Mouse (Mus musculus) c-Kit-positive CD71-negative TER-119-negative erythroid progenitor cells, embryonic 14.5 days (primary cell): ENCODE measurements around the gene Lat.
"Not testable (repeated sequence)": the region's sequence is repeated elsewhere in the genome, so short reads cannot be mapped to it uniquely, and the experiment has no call there.

ENCODE experiments used
- DNase-seq: peaks from one replicate; pipeline ENCODE4 v3.0.0-alpha.2; 2013; ENCODE audit warnings: low read depth

Gene Lat

GRCm38 (mm10) chr7:126369393-126369792 lies at the start of gene Lat:
Gene Lat, minus strand, starts transcription at chr7:126369570.
- peak; percentile 48 for DNase-seq

DNA sequence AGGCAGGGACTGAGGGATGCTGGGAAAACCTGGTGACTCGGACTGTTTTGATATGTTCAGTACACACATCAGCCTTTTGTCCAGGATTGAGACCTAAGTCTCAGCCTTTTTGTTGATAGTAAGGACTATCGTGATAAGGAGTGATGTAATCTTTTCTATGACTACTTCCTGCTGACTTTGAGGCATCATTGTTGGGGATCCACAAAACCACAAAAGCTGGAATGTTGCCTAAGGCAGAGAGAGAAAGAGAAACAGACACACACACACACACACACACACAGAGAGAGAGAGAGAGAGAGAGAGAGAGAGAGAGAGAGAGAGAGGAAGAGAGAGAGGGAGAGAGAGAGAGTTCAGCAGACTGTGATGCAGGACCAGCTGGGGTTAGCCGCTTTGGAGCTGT lies 49.1 kb upstream of the Lat start:
- DNase-seq = no peak

GRCm38 (mm10) chr7:126417606-126418005 lies 48.2 kb upstream of the Lat start:
- no peak for DNase-seq

GRCm38 (mm10) chr7:126417045-126417444 lies 47.7 kb upstream of the Lat start:
- no peak for DNase-seq

DNA sequence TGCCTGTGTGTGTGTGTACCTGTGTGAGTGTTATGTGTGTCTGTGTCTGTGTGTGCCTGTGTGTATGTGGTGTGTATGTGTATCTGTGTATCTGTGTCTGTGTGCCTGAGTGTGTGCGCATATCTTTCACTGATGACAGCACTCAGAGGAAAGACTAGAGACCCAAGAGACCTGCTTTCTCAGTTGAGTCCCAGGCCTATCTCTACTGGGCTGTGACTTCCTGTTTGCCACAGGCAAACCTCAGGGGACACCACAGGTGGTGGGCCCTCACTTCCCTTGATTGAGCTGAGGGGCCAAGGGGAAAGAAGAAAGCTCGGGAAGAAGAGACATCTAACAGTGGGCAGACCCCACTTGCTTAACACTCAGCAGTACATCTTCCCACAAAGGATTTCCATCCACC lies 47.2 kb upstream of the Lat start:
- no peak for DNase-seq

GRCm38 (mm10) chr7:126414725-126415124 lies 45.4 kb upstream of the Lat start, which contains the start of gene Cd19:
Gene Cd19, minus strand, starts transcription at chr7:126414889.
- DNase-seq = no peak

GRCm38 (mm10) chr7:126411061-126411460 lies 41.7 kb upstream of the Lat start:
- no peak for DNase-seq

DNA sequence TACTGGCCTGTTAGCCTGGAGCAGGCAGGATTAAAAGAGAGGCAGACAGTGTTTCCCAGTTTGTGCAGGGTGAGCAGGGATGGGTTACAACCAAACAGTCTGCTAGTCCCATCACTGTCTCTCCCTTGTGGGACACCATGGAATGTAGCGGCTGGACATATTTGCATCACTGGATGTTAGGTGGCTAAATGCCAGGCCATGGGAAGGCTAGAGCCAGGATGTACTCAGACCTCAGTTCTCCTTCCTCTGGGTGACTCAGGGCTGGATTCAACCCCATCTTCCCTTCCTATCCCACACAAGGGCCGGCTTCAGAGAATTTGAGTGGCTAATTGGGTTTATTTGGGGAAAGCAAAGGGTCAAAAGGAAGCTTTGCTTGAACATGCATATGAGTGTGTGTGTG lies 39.3 kb upstream of the Lat start:
- no peak for DNase-seq

DNA sequence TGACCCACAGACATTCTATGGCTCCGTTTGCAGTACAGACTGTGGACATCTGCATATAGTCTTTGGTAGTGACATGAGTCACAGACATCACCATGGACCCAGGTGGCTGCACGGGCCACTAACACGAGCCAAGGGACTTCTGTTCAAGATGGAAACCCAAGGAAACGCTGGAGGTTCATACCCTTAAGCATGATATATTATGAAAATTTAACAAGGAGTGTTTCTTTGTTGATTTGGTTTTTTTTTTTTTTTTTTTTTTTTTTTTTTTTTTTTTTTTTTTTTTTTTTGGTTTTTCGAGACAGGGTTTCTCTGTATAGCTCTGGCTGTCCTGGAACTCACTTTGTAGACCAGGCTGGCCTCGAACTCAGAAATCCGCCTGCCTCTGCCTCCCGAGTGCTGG lies 33.1 kb upstream of the Lat start:
- not testable (repeated sequence) for DNase-seq

GRCm38 (mm10) chr7:126399548-126399947 lies 30.2 kb upstream of the Lat start:
- peak; percentile 90 for DNase-seq

GRCm38 (mm10) chr7:126397822-126398221 lies 28.5 kb upstream of the Lat start:
- DNase-seq = no peak

DNA sequence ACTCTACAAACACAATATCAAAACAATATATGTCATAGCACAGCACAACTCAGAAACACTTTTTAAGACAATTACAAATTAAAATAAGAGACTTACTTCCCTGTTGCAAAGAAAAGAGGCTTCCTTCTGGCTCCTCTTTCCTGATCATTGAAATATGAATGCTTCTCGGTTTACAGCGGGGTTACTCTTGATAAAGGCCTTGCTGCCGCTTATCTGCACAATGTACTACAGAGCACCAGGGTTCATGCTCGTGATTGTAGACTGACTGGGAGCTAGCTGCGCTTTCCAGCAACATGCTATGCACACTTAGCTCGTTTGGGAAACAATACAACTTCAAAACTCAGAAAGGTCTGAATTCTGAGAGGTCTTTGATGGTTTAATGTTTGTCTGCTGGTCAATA lies 27.9 kb upstream of the Lat start:
- DNase-seq = no peak

GRCm38 (mm10) chr7:126396298-126397119 lies 27.1 kb upstream of the Lat start, which contains the start of gene Nfatc2ip:
Gene Nfatc2ip, minus strand, starts transcription at chr7:126396737.
- DNase-seq = peak; percentile 98

GRCm38 (mm10) chr7:126392086-126392884 lies 22.9 kb upstream of the Lat start:
- not testable (repeated sequence) for DNase-seq

GRCm38 (mm10) chr7:126388185-126388584 lies 18.8 kb upstream of the Lat start:
- no peak for DNase-seq

DNA sequence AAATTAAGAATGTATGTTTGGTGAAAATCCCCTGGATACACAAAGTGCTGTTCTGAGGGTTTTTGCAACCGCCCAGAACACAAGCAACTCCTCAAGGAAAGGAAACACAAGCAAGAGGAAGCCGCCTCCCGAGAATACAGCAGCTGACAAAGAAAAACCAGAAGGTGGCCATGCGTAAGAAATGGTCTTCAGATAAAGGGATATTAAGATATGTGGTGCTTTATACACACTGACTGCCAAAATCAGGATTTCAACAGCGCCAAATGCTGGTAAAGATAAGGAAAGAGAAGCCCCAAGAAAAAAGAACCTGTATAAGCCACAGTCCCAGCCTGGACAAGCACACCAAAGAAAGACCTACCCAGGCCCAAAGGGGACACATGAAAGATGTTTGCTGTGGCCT lies 14.2 kb upstream of the Lat start:
- no peak for DNase-seq

DNA sequence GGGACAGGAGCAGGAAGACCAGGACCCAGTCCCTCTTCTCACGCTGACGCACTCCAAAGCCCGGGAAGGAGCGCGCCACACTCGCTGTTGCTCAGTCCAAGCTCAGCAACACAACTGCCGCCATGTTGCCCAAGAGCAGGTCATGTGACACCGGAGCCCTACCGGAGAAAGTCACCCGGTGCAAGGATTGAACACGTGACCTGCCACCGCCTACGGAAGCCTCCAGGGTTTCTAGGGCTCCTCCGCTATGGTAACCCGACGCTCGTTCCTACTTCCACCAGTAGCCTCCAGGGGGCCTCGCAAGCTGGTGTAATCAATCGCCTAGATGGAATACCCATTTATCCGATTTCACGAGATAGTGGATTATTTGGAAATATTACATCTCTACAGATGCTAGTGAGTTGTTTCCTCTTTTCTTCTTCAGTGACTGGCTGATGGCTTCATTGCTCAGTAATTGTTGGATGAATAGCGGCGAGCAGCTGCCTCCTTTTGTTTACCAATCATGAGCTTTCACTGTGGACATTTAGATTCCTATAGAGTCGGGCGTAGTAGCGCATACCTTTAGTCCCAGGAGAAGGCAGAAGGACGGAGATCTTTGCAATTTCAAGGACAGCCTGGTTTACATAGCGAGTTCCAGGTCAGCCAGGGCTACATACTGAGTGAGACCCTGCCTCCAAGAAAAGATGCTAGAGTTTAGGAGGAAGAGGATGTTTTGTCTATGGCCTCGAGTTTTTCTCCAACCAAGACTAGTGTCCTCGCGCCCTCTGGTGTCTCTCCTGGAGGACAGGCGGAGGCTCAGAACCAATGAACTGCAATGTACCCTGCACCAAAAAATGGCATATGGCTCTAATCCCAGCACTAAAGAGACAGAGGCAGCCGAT lies 8.1 kb upstream of the Lat start, which contains the start of gene Spns1:
Gene Spns1, minus strand, starts transcription at position 173 of the 881 bp plus-strand sequence.
- DNase-seq = peak; percentile 97

- DNase-seq = no peak
These were observed 7.5 kb upstream of the Lat start for GRCm38 (mm10) chr7:126376903-126377277.

DNA sequence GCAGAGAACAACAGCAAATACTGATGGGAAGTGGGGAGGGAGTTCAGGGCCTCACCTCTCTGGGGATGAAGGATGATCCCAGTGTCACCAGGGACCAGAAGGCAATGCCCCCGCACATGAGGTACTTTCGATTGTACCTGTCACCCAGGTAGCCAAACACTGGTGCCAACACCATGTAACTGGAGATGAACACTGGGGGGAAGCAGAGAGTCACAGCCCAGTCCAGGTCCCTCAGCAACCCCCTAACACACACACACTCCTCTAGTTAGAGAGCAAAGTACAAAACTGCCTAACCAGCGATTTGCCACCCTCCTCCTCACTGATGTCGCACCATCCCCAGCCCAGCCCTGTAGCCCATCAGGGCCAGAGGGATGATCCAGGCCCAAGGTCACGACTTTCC lies 5.6 kb upstream of the Lat start:
- no peak for DNase-seq

GRCm38 (mm10) chr7:126374526-126374925 lies 5.2 kb upstream of the Lat start:
- no peak for DNase-seq

DNA sequence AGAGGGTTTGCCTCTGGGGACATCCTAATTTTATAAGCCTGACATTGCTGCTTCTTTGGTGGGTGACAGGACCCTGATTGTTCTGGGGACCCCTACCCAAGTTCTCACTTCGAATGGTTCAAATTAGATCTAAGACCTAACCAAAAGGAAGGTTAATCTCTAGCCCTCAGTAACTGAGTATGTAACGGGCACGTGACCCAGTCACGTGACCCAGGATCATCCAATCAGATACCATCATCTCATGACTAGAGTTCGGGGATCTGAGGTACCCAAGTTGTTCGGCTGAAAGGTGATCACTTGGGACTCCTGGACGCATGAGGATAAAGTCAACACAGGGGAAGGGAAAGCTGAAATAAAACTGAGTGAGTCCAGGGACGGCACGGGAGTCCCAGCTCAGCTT lies 3.6 kb upstream of the Lat start:
- DNase-seq = no peak

DNA sequence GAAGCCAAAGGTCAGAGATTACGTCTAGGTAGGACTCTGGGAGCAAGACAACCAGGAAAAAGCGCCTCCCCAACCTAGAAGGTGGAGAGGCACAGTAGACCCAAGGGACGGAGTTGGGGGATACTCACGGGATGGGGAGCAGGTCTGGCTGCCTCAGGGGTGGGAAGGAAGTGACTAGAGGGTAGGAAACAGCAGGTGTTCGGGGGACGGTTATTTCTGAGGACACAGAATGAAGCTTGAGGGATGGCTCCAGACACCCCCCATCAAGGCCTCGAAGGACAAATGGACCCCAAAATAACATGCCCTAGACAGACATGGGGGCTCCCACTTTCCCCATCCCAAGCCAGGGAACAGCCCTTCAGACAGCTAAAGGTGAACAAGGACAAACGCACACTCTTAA lies 1.0 kb downstream of the Lat start:
- no peak for DNase-seq
